Mouse (Mus musculus): ENCODE results near the gene Tmem131l. TPM values are rescaled to one million over a fixed set of nuclear protein-coding genes. Genes with fewer than 3 reads are reported as not detected.
A peak's percentile ranks its signal among the peaks of the same experiment; 100 is the strongest.

Tmem131l gene
- polyA plus RNA-seq, 1 experiment from 2014 or later, result 74.9 TPM

DNA sequence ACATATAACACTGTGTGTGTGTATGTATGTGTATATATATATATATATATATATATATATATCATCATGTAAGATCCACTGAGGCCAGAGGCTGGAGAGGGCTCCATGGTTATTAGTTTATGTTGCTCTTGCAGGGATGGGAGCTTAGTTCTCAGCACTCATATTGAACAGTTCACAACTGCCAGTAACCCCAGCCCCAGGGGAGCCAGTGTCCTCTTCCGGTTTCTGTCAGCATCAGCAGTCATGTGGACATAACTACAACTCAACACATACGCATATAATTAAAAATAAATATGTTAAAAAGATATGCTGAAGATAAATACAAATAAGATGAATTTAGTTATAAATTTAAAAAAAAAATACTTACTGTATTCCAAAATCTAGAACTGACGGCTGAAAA, 72.2 kb downstream of the Tmem131l start:
- H3K4me2 ChIP-seq (replicated peaks), result no peak overlapping the region
- no peaks in the 10 kb centered on the region for H3K27me3 ChIP-seq
- no peak overlapping the region for H3K9ac ChIP-seq
- no peak for ATAC-seq (ENCODE audit: insufficient number of reproducible peaks, insufficient read depth, low FRiP score, low TSS enrichment)
- H3K4me3 ChIP-seq, result no peak overlapping the region
- H3K9me3 ChIP-seq, result no peaks in the 10 kb centered on the region
- WGBS, result 75% methylated on average over 3 of the region's 3 CpGs
- peaks cover 27% of the 10 kb centered on the region for H3K4me1 ChIP-seq
- peaks cover 2% of the 10 kb centered on the region; the same call in 1 of the 2 replicates for H3K36me3 ChIP-seq
- no peak overlapping the region for H3K27ac ChIP-seq

DNA sequence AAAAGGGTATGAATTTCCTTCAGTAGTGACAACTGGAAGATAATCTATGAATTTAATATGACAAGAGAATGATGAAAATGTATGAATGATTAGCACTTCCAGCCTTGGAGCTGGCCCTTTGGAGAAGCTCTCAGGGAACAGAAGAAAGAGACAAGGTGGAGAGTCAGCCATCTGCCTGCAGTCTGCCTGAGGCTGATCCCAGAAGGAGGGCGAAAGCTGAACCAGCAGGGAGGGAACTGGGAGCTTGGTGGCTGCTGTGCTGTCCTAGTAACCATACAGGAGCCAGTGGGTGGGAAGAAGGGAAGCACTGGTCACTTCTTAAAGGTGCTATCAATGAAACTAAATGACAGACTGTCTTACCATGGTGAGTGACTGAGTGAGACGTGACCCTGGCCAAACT, 74.6 kb downstream of the Tmem131l start:
- H3K36me3 ChIP-seq, result peaks cover 11% of the 10 kb centered on the region; the same call in 1 of the 2 replicates
- 84% methylated on average over 2 of the region's 2 CpGs for WGBS
- H3K4me2 ChIP-seq (replicated peaks), result no peak overlapping the region
- no peak overlapping the region for H3K9ac ChIP-seq
- no peaks in the 10 kb centered on the region for H3K27me3 ChIP-seq
- H3K9me3 ChIP-seq, result no peaks in the 10 kb centered on the region
- ATAC-seq (ENCODE audit: insufficient number of reproducible peaks, insufficient read depth, low FRiP score, low TSS enrichment), result peak; percentile 35; the same call in 1 of the 2 replicates
- H3K27ac ChIP-seq, result no peak overlapping the region
- H3K4me3 ChIP-seq, result no peak overlapping the region
- peaks cover 9% of the 10 kb centered on the region; the same call in 1 of the 2 replicates for H3K4me1 ChIP-seq

DNA sequence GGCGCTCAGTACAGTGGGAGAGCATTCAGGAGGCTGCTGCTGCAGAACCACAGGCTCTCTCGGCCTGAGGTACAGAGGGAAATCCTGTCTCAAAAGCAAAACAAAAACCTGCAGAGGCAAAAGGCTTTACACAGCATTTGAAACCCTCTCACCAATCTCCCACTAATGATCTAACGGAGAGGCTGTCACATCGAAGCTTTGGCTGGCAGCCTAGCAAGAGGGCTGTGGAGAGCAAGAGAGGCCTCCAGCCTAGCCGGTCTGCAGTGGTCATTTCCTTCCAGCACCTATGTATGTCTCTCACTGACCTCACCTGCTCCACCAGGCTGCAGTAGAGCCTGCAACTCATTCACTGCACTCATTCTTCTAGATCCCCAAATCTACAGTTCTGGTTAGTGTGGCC, 76.3 kb downstream of the Tmem131l start:
- no peak overlapping the region for H3K9ac ChIP-seq
- 92% methylated on average over 5 of the region's 5 CpGs for WGBS
- 0 out of 2 replicates have a peak, but pooled peaks cover 3% of the 10 kb centered on the region for H3K4me1 ChIP-seq
- H3K4me2 ChIP-seq (replicated peaks), result no peak overlapping the region
- no peak overlapping the region for H3K4me3 ChIP-seq
- no peak for ATAC-seq (ENCODE audit: insufficient number of reproducible peaks, insufficient read depth, low FRiP score, low TSS enrichment)
- H3K27me3 ChIP-seq, result no peaks in the 10 kb centered on the region
- H3K27ac ChIP-seq, result no peak overlapping the region
- no peaks in the 10 kb centered on the region for H3K9me3 ChIP-seq
- H3K36me3 ChIP-seq, result peaks cover 26% of the 10 kb centered on the region

DNA sequence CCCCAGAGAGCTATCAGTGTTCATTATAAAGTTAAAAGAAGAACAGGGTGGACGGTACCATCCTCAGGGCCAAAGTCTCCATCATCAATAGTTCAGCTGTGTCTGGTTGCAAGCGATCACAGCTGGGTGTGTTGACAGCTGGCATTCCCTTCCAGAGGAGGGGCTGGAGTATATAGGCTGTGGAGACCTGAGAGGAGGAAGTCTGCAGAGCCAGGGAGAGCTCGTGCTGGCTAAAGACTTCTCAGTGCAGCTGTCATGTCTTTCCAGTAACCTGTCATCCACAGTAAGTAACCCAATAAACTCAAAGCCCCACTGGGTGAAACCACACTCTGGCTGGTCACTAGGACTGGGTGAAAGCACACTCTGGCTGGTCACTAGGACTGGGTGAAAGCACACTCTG, 77.4 kb downstream of the Tmem131l start:
- peaks cover 36% of the 10 kb centered on the region for H3K36me3 ChIP-seq
- H3K9me3 ChIP-seq, result no peaks in the 10 kb centered on the region
- no peaks in the 10 kb centered on the region for H3K4me1 ChIP-seq
- H3K4me3 ChIP-seq, result no peak overlapping the region
- no peak for ATAC-seq (ENCODE audit: insufficient number of reproducible peaks, insufficient read depth, low FRiP score, low TSS enrichment)
- no peaks in the 10 kb centered on the region for H3K27me3 ChIP-seq
- 57% methylated on average over 3 of the region's 3 CpGs for WGBS
- no peak overlapping the region for H3K4me2 ChIP-seq (replicated peaks)
- no peak overlapping the region for H3K27ac ChIP-seq
- H3K9ac ChIP-seq, result no peak overlapping the region

DNA sequence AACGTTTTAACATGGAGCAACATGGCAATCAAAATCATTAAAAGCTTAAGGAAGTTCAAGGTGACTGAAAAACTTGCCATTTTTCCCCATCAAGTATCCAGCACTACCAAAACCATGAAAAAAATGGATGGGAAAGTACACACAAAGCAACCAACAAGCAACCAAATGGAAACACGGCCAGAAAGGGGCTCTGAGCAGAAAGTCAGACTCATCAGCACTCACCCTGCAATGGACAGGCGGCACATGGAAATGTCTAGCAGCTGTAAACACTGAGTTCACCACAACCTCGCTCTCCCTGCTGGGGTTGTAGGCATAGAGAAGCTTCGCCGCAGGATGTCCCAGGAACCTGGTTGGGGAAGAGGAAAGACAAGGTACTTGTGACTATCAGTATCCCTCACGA, 77.9 kb downstream of the Tmem131l start:
- Histone ChIP-seq H3K9me3 (no peaks in the 10 kb centered on the region), H3K9ac (no peak overlapping the region), H3K4me2 (replicated peaks) (no peak overlapping the region), H3K27ac (no peak overlapping the region), H3K27me3 (no peaks in the 10 kb centered on the region), H3K4me3 (no peak overlapping the region), H3K4me1 (no peaks in the 10 kb centered on the region), H3K36me3 (peaks cover 40% of the 10 kb centered on the region)
- no peak for ATAC-seq (ENCODE audit: insufficient number of reproducible peaks, insufficient read depth, low FRiP score, low TSS enrichment)
- WGBS, result 85% methylated on average over 7 of the region's 7 CpGs

DNA sequence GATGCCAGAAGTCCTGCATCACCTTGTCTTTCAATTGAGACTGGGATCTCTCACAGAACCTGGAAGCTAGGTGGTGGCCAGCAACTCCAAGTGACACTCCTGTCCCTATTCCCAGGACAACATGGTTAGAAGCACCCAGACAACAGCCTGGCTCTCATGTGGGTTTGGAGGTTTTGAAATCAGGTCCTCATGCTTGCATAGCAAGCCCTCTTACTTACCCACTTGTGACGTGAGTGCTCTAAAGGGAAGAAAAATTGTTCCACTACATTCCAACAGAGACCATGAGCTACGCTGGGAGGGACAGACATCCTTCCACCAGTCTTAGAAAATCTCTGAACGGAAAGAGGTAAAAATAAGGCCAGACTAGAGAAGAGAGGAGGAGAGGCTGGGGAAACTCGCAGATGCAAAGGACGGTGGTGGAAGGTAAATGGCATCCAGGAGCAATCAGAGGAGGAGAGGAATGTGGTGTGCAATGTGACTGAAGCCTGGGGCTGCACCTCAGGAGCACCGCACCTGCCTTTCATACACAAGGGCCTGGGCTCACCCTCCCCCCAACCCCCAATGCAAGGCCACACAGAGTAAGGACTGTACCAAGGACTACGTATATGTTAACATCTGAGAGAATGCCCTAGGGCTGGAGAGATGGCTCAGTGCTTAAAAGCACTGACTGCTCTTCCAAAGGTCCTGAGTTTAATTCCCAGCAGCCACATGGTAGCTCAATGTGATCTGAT, 80.9 kb downstream of the Tmem131l start:
- Histone ChIP-seq H3K27ac (no peak overlapping the region), H3K36me3 (peaks cover 46% of the 10 kb centered on the region), H3K4me2 (replicated peaks) (no peak overlapping the region), H3K9ac (no peak overlapping the region), H3K27me3 (no peaks in the 10 kb centered on the region), H3K9me3 (no peaks in the 10 kb centered on the region), H3K4me3 (no peak overlapping the region), H3K4me1 (no peaks in the 10 kb centered on the region)
- ATAC-seq (ENCODE audit: insufficient number of reproducible peaks, insufficient read depth, low FRiP score, low TSS enrichment), result no peak
- 86% methylated on average over 7 of the region's 7 CpGs for WGBS

DNA sequence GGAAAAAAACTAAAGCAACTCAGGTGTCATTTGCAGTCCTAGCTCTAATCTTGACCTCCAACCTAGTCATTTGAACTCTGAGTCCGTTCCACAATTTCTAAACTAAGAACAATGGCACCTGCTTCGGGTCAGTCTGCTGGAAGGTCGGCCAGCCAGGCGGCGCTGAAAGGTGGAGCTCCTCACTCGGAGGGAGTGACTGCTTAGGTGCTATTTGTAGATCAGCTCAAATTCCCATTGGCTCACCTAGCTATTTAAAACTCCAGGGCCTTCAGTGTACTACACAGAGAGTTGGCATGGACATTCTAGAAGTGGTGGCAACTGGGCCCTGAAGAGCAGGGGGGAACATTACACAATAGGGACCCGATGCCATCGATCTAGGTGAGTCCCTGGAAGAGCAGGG, 86.1 kb downstream of the Tmem131l start:
- Histone ChIP-seq H3K4me3 (no peak overlapping the region), H3K27ac (no peak overlapping the region), H3K9ac (no peak overlapping the region), H3K9me3 (no peaks in the 10 kb centered on the region), H3K4me1 (peaks cover 4% of the 10 kb centered on the region), H3K36me3 (peaks cover 37% of the 10 kb centered on the region), H3K27me3 (no peaks in the 10 kb centered on the region), H3K4me2 (replicated peaks) (no peak overlapping the region)
- no peak for ATAC-seq (ENCODE audit: insufficient number of reproducible peaks, insufficient read depth, low FRiP score, low TSS enrichment)
- WGBS, result 86% methylated on average over 8 of the region's 8 CpGs

DNA sequence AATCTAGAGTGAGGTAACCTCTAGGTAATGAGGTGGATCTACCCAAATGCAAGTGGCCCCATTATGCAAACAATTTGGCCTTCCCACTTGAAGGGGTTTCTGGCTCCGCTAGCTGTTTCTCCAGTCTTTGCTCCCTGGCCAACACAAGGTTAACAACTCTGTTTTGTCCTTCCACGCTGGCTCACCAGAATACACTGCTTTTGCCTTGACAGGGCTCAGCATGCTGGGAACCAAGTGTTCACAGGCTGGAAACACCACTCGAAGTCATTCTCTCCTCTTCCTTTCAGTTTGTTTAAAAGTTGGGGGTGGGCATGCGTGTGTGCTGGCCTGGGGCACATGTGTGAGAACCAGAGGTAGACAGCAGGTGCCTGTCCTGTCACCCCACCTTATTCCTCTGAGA, 91.2 kb downstream of the Tmem131l start:
- Histone ChIP-seq H3K4me3 (no peak overlapping the region), H3K9me3 (no peaks in the 10 kb centered on the region), H3K27me3 (no peaks in the 10 kb centered on the region), H3K4me2 (replicated peaks) (no peak overlapping the region), H3K27ac (0 out of 2 replicates have a peak overlapping the region, but pooled peaks have one; percentile 3), H3K4me1 (peaks cover 8% of the 10 kb centered on the region), H3K36me3 (peaks cover 11% of the 10 kb centered on the region; the same call in 1 of the 2 replicates), H3K9ac (no peak overlapping the region)
- 62% methylated on average over 4 of the region's 4 CpGs for WGBS
- ATAC-seq (ENCODE audit: insufficient number of reproducible peaks, insufficient read depth, low FRiP score, low TSS enrichment), result no peak

DNA sequence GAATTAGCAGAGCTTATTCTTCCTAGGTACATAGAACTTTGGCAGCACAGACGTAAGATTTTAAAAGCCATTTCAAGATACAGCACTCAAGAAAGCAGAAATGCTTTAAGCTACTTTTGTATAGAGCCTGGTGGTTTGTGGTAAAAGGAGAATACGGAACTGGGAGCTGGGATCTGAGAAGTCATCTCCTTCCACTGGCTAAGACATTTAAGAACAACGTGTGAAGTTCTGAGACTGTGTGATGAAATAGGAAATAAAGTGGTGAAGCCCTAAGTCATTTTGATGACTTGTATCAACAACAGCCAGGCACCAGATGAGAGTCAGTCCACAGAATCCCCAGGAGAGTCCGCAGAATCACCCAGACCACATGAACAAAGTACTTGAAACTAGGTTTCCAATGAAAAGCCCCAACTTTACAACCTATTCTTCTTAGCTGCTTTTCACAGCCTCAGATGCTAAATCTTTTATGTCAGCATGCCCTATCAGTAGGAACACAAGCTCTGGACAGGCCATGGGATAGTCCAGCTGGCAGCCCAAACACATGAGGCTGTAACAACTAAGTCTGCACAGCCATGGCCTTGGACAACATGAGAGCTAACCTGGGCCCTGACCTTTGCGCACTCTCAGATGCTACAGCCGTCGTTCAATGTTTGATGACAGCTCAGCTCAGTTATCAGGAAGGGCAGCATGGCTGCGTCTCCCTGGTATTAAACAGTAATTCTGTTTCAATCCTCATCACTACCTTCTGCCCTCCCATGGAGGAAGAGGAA, 92.3 kb downstream of the Tmem131l start:
- Histone ChIP-seq H3K4me3 (no peak overlapping the region), H3K9ac (no peak overlapping the region), H3K4me1 (peaks cover 8% of the 10 kb centered on the region), H3K9me3 (no peaks in the 10 kb centered on the region), H3K27ac (no peak overlapping the region), H3K27me3 (no peaks in the 10 kb centered on the region), H3K4me2 (replicated peaks) (no peak overlapping the region), H3K36me3 (peaks cover 9% of the 10 kb centered on the region; the same call in 1 of the 2 replicates)
- WGBS, result 73% methylated on average over 8 of the region's 8 CpGs
- ATAC-seq (ENCODE audit: insufficient number of reproducible peaks, insufficient read depth, low FRiP score, low TSS enrichment), result no peak

DNA sequence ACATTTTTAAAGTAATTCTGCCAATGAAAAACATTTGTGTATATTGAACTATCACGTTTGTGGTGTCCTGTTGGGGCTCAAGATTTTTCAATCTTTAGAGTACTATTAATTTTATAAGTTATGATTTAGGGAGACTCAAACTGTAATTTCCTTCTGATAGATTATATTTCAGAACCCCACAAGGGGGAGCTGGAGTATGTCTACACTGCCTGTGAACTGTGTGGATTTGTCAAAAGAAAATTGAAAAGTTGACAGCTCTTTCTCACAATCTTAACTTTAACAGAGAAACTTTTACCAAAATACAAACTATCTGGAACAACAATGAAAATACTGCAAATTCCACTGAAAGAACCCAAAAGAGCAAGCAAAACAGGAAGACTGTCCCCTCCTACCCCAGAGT, 93.1 kb downstream of the Tmem131l start:
- Histone ChIP-seq H3K27ac (no peak overlapping the region), H3K4me3 (no peak overlapping the region), H3K4me1 (peaks cover 8% of the 10 kb centered on the region), H3K4me2 (replicated peaks) (no peak overlapping the region), H3K36me3 (peaks cover 6% of the 10 kb centered on the region; the same call in 1 of the 2 replicates), H3K9me3 (no peaks in the 10 kb centered on the region), H3K27me3 (no peaks in the 10 kb centered on the region), H3K9ac (no peak overlapping the region)
- 73% methylated on average over 1 of the region's 1 CpGs for WGBS
- no peak for ATAC-seq (ENCODE audit: insufficient number of reproducible peaks, insufficient read depth, low FRiP score, low TSS enrichment)

DNA sequence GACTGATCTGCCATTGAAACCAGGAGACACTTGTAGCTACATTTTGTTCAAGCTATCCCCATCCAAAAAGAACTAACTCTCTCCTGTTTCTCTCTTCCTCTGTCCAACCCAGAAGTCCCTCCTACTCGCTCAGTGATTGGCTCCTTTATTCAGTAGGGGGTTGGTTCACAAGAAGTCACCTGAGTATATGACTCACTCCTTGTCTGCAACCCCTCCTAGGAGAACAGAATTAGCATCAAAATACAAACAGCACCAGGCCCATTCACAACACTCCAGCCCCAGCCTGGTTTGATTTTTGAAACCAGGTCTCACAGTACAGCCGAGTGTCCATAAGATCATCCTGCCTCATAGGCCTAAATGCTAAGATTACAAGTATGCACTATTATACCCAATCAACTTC, 96.3 kb downstream of the Tmem131l start:
- H3K9me3 ChIP-seq, result no peaks in the 10 kb centered on the region
- no peak overlapping the region for H3K4me3 ChIP-seq
- peaks cover 2% of the 10 kb centered on the region for H3K4me1 ChIP-seq
- H3K36me3 ChIP-seq, result peaks cover 15% of the 10 kb centered on the region
- 82% methylated on average over 2 of the region's 2 CpGs for WGBS
- H3K9ac ChIP-seq, result no peak overlapping the region
- H3K27me3 ChIP-seq, result no peaks in the 10 kb centered on the region
- H3K4me2 ChIP-seq (replicated peaks), result no peak overlapping the region
- H3K27ac ChIP-seq, result no peak overlapping the region
- ATAC-seq (ENCODE audit: insufficient number of reproducible peaks, insufficient read depth, low FRiP score, low TSS enrichment), result no peak

DNA sequence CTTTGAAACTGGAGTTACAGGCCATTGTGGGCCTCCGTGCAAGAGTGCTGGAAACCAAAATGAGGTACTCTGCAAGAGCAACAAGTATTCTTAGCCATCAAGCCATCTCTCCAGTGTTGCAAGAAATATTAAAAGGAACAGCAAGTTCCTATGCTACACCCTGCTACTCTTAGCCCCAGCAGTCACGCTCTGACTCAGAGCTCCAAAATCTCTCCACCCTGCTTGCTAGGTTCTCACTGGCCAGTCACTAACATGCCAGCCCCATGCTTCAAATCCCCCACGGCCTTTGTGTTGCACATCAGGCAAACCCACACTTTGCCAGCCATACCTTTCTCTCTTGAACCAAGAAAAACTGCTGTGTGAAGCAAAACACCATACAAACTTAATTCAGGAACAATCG, 96.8 kb downstream of the Tmem131l start:
- peaks cover 20% of the 10 kb centered on the region for H3K36me3 ChIP-seq
- no peak for ATAC-seq (ENCODE audit: insufficient number of reproducible peaks, insufficient read depth, low FRiP score, low TSS enrichment)

More for the DNA sequence above, 96.8 kb downstream of the Tmem131l start:
- Histone ChIP-seq H3K4me1 (no peaks in the 10 kb centered on the region), H3K9ac (no peak overlapping the region), H3K4me3 (no peak overlapping the region), H3K27me3 (no peaks in the 10 kb centered on the region), H3K4me2 (replicated peaks) (no peak overlapping the region), H3K9me3 (no peaks in the 10 kb centered on the region), H3K27ac (no peak overlapping the region)
- 86% methylated on average over 4 of the region's 4 CpGs for WGBS
